Mouse (Mus musculus) CH12.LX (cell line): Measurements from ENCODE around the gene Pgap3.
A peak's percentile ranks its signal among the peaks of the same experiment; 100 is the strongest.
"Not testable (repeated sequence)": the region's sequence is repeated elsewhere in the genome, so short reads cannot be mapped to it uniquely, and the experiment has no call there.

Experiments used
- CTCF ChIP-seq, 2 experiments: IDR thresholded peaks in 1 of 2; conservative IDR thresholded peaks in 1 of 2; 2 replicates each; pipeline ENCODE4 v1.5.1; 2011 to 2012; ENCODE audit warnings: low read depth in 2 of 2, low read length in 2 of 2, improper control_type of control experiment in 1 of 2, inconsistent platforms in 1 of 2, mild to moderate bottlenecking in 1 of 2, moderate library complexity in 1 of 2
- POLR2A ChIP-seq: IDR thresholded peaks from 2 replicates; pipeline ENCODE4 v1.6.1; 2011; ENCODE audit warnings: low read depth, mild to moderate bottlenecking, improper control_type of control experiment, low read length

DNA sequence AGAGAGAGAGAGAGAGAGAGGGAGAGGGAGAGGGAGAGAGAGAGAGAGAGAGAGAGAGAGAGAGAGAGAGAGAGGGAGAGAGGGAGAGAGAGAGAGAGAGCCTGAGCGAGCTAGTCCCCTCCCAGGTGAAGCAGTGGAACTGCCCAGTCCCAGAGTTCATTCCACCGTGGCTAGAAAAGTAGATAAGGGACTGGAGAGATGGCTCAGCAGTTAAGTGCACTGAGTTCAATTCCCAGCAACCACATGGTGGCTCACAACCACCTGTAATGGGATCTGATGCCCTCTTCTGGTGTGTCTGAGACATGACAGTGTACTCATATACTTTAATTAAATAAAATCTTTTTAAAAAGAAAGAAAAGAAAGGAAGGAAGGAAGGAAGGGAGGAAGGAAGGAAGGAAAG, 17.9 kb downstream of the Pgap3 start:
- TF ChIP-seq CTCF (conservative IDR thresholded peaks at IDR 0.05 in 1 of 2, IDR thresholded peaks at IDR 0.05 in 1 of 2; ENCODE audit: low read depth in 2 of 2, low read length in 2 of 2) = peak in 1 of 2 experiments; percentile 44; a peak in 2 of 4 replicates
- not testable (repeated sequence) for TF ChIP-seq POLR2A
